Mouse (Mus musculus) duodenum, adult 2 months (tissue): Measurements from ENCODE around the gene Polr3a. TPM values are rescaled to one million over a fixed set of nuclear protein-coding genes. Genes with fewer than 3 reads are reported as not detected.

Experiments used
- polyA plus RNA-seq: library from polyadenylated mRNA; depleted of rRNA; stranded (reverse); fragments of >200 nt; gene quantifications from 2 replicates; pipeline ENCODE4 v1.2.3, GENCODE M21; 2012; ENCODE audit warnings: low replicate concordance; rRNA removed

Polr3a gene
- polyA plus RNA-seq = 2.0 and 2.2 TPM in 2 replicates

DNA sequence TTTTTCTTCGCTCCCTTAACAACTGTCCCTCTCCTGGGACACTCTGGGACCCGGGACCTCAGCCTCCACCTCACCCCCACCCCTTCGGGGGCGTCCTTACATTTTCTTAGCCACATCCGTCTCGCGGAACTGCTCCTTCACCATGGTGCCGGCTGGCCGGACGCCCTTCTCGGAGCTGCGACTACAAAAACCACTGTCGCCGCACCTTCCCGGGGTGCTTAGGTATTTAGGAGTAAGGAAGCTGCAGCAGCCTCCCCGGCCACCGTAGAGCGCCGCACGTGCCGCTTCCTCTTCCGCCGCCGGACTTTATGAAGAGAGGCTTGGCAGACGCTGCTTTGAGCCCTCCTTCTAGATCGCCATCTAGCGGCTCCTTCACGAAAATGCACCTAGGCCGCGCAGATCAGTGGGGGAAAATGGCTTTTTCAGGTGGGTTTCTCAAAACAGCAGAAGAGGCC, at the start of gene Polr3a, which contains the start of gene Rps24:
TSS of gene Polr3a (minus strand) at position 286 of the 455 bp plus-strand sequence.
TSS of gene Rps24 (plus strand) at position 353 of the 455 bp plus-strand sequence.

Other genes with a start within 250 kb of the Polr3a start
- 15.7 and 16.8 TPM in 2 replicates for gene Dlg5, start 241.1 kb downstream of the Polr3a start, polyA plus RNA-seq
- not detected in 2 replicates for gene E330034G19Rik, start 193.8 kb downstream of the Polr3a start, polyA plus RNA-seq
- 85.1 and 135 TPM in 2 replicates for gene Rps24, start 67 bp upstream of the Polr3a start, polyA plus RNA-seq